In genomic region chr15:102117461-102118443, GRCm38 (mm10) we compare ENCODE assay signal across 8 mouse cellular contexts. TPM values are rescaled to one million over a fixed set of nuclear protein-coding genes. Genes with fewer than 3 reads are reported as not detected.
DNase-seq lines count a peak whose midpoint lies in the region; ATAC-seq and TF ChIP-seq lines count a peak whose summit lies in the region.

No protein-coding gene starts in this region.

- H3K4me1 ChIP-seq in ES-Bruce4 (ENCODE audit: control insufficient read depth, insufficient read depth, low read length) = no peaks in the 10 kb centered on the region
- H3K4me1 ChIP-seq in forebrain, embryonic 15.5 days = peaks cover 39% of the 10 kb centered on the region
- H3K4me1 ChIP-seq in limb, embryonic 15.5 days = peaks cover 40% of the 10 kb centered on the region

- DNase-seq in gastrocnemius, adult 2 months = peak; percentile 69
- DNase-seq in gastrocnemius, postnatal 14 days = no peak
- DNase-seq in ovary, adult 18-20 months (ENCODE audit: low spot score) = no peak
- DNase-seq in left cerebral cortex, adult 18-20 months (ENCODE audit: low spot score in 2 of 2) = no peak
- DNase-seq in embryo, embryonic 9.5 days (ENCODE audit: extremely low spot score) = no peak

- H3K9me3 ChIP-seq in ES-Bruce4 (replicated peaks; ENCODE audit: control insufficient read depth, insufficient read depth, low read length, poor library complexity, severe bottlenecking) = no peaks in the 10 kb centered on the region
- no peaks in the 10 kb centered on the region for H3K9me3 ChIP-seq in forebrain, embryonic 15.5 days
- no peaks in the 10 kb centered on the region for H3K9me3 ChIP-seq in limb, embryonic 15.5 days

- TF ChIP-seq CTCF in gastrocnemius, adult 2 months (IDR thresholded peaks at IDR 0.05) = peak; percentile 64
- peak; percentile 40 for TF ChIP-seq CTCF in ES-Bruce4 (IDR thresholded peaks at IDR 0.05; ENCODE audit: low read depth, low read length)

- intact Hi-C loops in gastrocnemius, adult 2 months (cut with DNase I) = loop anchor here (10.0 kb wide), 1 partner anchor 107 kb away; no protein-coding TSS in a partner anchor
- intact Hi-C loops in gastrocnemius, postnatal 14 days (cut with DNase I; ENCODE audit: low total_unique reads) = loop anchor here (2.0 kb wide), 1 partner anchor 29 kb away; no protein-coding TSS in a partner anchor

- H3K36me3 ChIP-seq in ES-Bruce4 (ENCODE audit: control insufficient read depth, insufficient read depth, low read length, poor library complexity, severe bottlenecking) = no peaks in the 10 kb centered on the region; the same call in 1 of the 2 replicates
- H3K36me3 ChIP-seq in forebrain, embryonic 15.5 days = peaks cover 32% of the 10 kb centered on the region
- H3K36me3 ChIP-seq in limb, embryonic 15.5 days = peaks cover 94% of the 10 kb centered on the region

- peak overlapping the region; percentile 79 for H3K27ac ChIP-seq in gastrocnemius, adult 2 months
- H3K27ac ChIP-seq in ES-Bruce4 (ENCODE audit: insufficient read depth, low read length) = no peak overlapping the region
- H3K27ac ChIP-seq in forebrain, embryonic 15.5 days (replicated peaks) = peak overlapping the region; percentile 77
- peak overlapping the region; percentile 69; the same call in 1 of the 2 replicates for H3K27ac ChIP-seq in limb, embryonic 15.5 days

- H3K4me3 ChIP-seq in gastrocnemius, adult 2 months = peak overlapping the region; percentile 19; the same call in 1 of the 2 replicates
- H3K4me3 ChIP-seq in ES-Bruce4 (ENCODE audit: low read depth, low read length) = no peak overlapping the region
- H3K4me3 ChIP-seq in forebrain, embryonic 15.5 days = no peak overlapping the region
- no peak overlapping the region for H3K4me3 ChIP-seq in limb, embryonic 15.5 days

- no peak for TF ChIP-seq EP300 in ES-Bruce4 (IDR thresholded peaks at IDR 0.05; ENCODE audit: insufficient read depth, low read depth, low read length)

- 77% methylated on average over 19 of the region's 19 CpGs for WGBS in forebrain, embryonic 15.5 days
- WGBS in limb, embryonic 15.5 days = 76% methylated on average over 19 of the region's 19 CpGs

- ATAC-seq in forebrain, embryonic 15.5 days (replicated peaks) = no peak
- ATAC-seq in limb, embryonic 15.5 days (ENCODE audit: insufficient number of reproducible peaks, low FRiP score, low TSS enrichment, low read depth) = no peak

- H3K27me3 ChIP-seq in ES-Bruce4 (ENCODE audit: control insufficient read depth, insufficient read depth, low read length, poor library complexity, severe bottlenecking) = no peaks in the 10 kb centered on the region
- no peaks in the 10 kb centered on the region for H3K27me3 ChIP-seq in forebrain, embryonic 15.5 days
- H3K27me3 ChIP-seq in limb, embryonic 15.5 days = no peaks in the 10 kb centered on the region

- no peak for TF ChIP-seq POLR2A in ES-Bruce4 (IDR thresholded peaks at IDR 0.05; ENCODE audit: insufficient read depth, low read length)

- no peak overlapping the region for H3K9ac ChIP-seq in ES-Bruce4 (ENCODE audit: low read depth, poor library complexity, severe bottlenecking)
- no peak overlapping the region for H3K9ac ChIP-seq in forebrain, embryonic 15.5 days (replicated peaks)
- no peak overlapping the region for H3K9ac ChIP-seq in limb, embryonic 15.5 days

- H3K4me2 ChIP-seq in forebrain, embryonic 15.5 days (replicated peaks) = no peak overlapping the region
- H3K4me2 ChIP-seq in limb, embryonic 15.5 days = no peak overlapping the region

RNA-seq across cellular contexts. Expression of gene Tns2, which starts 17.5 kb away (rescaled TPM):
- 10 to 100 TPM; 39.1 to 44.1 TPM for total RNA-seq in gastrocnemius, adult 2 months (2021)
- total RNA-seq in gastrocnemius, postnatal 14 days (2021) = 10 to 100 TPM; 29.8 to 45.6 TPM
- polyA plus RNA-seq in ES-Bruce4 (2011; ENCODE audit: insufficient read depth, insufficient read length, low read depth, missing spikeins) = 10.4 and 12.8 TPM in 2 replicates
- 4.9 and 6.9 TPM in 2 replicates for polyA plus RNA-seq in forebrain, embryonic 15.5 days (2015; fragmentation: Nextera tagmentation; extraction: Ambion mirVana)
- 47.5 and 48.6 TPM in 2 replicates for polyA plus RNA-seq in limb, embryonic 15.5 days (2015; fragmentation: Nextera tagmentation; extraction: Ambion mirVana)
- 10 to 100 TPM; 16.0 to 21.8 TPM for total RNA-seq in left cerebral cortex, adult 18-20 months (2021)

RNA-seq across cellular contexts. Expression of gene Spryd3, which starts 18.3 kb away (rescaled TPM):
- total RNA-seq in gastrocnemius, adult 2 months (2021) = 1 to 10 TPM; 4.4 to 5.8 TPM
- total RNA-seq in gastrocnemius, postnatal 14 days (2021) = 10 to 100 TPM; 10.0 to 12.0 TPM
- polyA plus RNA-seq in ES-Bruce4 (2011; ENCODE audit: insufficient read depth, insufficient read length, low read depth, missing spikeins) = 11.7 and 15.1 TPM in 2 replicates
- 38.2 and 42.9 TPM in 2 replicates for polyA plus RNA-seq in forebrain, embryonic 15.5 days (2015; fragmentation: Nextera tagmentation; extraction: Ambion mirVana)
- 33.4 and 35.4 TPM in 2 replicates for polyA plus RNA-seq in limb, embryonic 15.5 days (2015; fragmentation: Nextera tagmentation; extraction: Ambion mirVana)
- total RNA-seq in left cerebral cortex, adult 18-20 months (2021) = 100 to 1,000 TPM; 153 to 163 TPM

RNA-seq across cellular contexts. Expression of gene Igfbp6, which starts 26.4 kb away (rescaled TPM):
- total RNA-seq in gastrocnemius, adult 2 months (2021) = 10 to 100 TPM; 34.3 to 87.7 TPM
- total RNA-seq in gastrocnemius, postnatal 14 days (2021) = 10 to 100 TPM; 65.6 to 80.6 TPM
- 2.0 and 2.2 TPM in 2 replicates for polyA plus RNA-seq in ES-Bruce4 (2011; ENCODE audit: insufficient read depth, insufficient read length, low read depth, missing spikeins)
- polyA plus RNA-seq in forebrain, embryonic 15.5 days (2015; fragmentation: Nextera tagmentation; extraction: Ambion mirVana) = 1.2 and 1.4 TPM in 2 replicates
- 17.5 and 24.6 TPM in 2 replicates for polyA plus RNA-seq in limb, embryonic 15.5 days (2015; fragmentation: Nextera tagmentation; extraction: Ambion mirVana)
- total RNA-seq in left cerebral cortex, adult 18-20 months (2021) = 10 to 100 TPM; 60.2 to 61.6 TPM

RNA-seq across cellular contexts. Expression of gene Soat2, which starts 32.6 kb away (rescaled TPM):
- under 1 TPM in 1 of 2 experiments, not detected in 1; 0.14 TPM for total RNA-seq in gastrocnemius, adult 2 months (2021)
- total RNA-seq in gastrocnemius, postnatal 14 days (2021) = under 1 TPM in 1 of 2 experiments, not detected in 1; 0.13 TPM
- 0.45 TPM in 1 of 2 replicates, not detected in the other for polyA plus RNA-seq in ES-Bruce4 (2011; ENCODE audit: insufficient read depth, insufficient read length, low read depth, missing spikeins)
- not detected in 2 replicates for polyA plus RNA-seq in forebrain, embryonic 15.5 days (2015; fragmentation: Nextera tagmentation; extraction: Ambion mirVana)
- 0.61 and 0.81 TPM in 2 replicates for polyA plus RNA-seq in limb, embryonic 15.5 days (2015; fragmentation: Nextera tagmentation; extraction: Ambion mirVana)
- under 1 TPM in 1 of 2 experiments, not detected in 1; 0.30 TPM for total RNA-seq in left cerebral cortex, adult 18-20 months (2021)

RNA-seq across cellular contexts. Expression of gene Eif4b, which starts 44.2 kb away (rescaled TPM):
- 100 to 1,000 TPM; 187 to 246 TPM for total RNA-seq in gastrocnemius, adult 2 months (2021)
- total RNA-seq in gastrocnemius, postnatal 14 days (2021) = 100 to 1,000 TPM; 130 to 139 TPM
- polyA plus RNA-seq in ES-Bruce4 (2011; ENCODE audit: insufficient read depth, insufficient read length, low read depth, missing spikeins) = 584 and 631 TPM in 2 replicates
- 98.9 and 99.5 TPM in 2 replicates for polyA plus RNA-seq in forebrain, embryonic 15.5 days (2015; fragmentation: Nextera tagmentation; extraction: Ambion mirVana)
- polyA plus RNA-seq in limb, embryonic 15.5 days (2015; fragmentation: Nextera tagmentation; extraction: Ambion mirVana) = 103 and 111 TPM in 2 replicates
- 100 to 1,000 TPM; 173 to 179 TPM for total RNA-seq in left cerebral cortex, adult 18-20 months (2021)

Comparison
In these comparisons a context has a peak if more than half of its experiments do, and no peak if none do; other contexts are left out.
1. RNA of gene Spryd3, which starts 18.3 kb away (total RNA-seq): 153 to 163 TPM in left cerebral cortex, adult 18-20 months; 10.0 to 12.0 TPM in gastrocnemius, postnatal 14 days and 4.4 to 5.8 TPM in gastrocnemius, adult 2 months; every median in the first group is over 10 times any median in the second.